Mouse (Mus musculus): ENCODE measurements around the gene Clcf1. TPM values are rescaled to one million over a fixed set of nuclear protein-coding genes. Genes with fewer than 3 reads are reported as not detected.

The Clcf1 gene
- polyA plus RNA-seq (2012; ENCODE audit: insufficient read depth, insufficient read length, missing spikeins), result 0.40 and 0.56 TPM in 2 replicates

DNA sequence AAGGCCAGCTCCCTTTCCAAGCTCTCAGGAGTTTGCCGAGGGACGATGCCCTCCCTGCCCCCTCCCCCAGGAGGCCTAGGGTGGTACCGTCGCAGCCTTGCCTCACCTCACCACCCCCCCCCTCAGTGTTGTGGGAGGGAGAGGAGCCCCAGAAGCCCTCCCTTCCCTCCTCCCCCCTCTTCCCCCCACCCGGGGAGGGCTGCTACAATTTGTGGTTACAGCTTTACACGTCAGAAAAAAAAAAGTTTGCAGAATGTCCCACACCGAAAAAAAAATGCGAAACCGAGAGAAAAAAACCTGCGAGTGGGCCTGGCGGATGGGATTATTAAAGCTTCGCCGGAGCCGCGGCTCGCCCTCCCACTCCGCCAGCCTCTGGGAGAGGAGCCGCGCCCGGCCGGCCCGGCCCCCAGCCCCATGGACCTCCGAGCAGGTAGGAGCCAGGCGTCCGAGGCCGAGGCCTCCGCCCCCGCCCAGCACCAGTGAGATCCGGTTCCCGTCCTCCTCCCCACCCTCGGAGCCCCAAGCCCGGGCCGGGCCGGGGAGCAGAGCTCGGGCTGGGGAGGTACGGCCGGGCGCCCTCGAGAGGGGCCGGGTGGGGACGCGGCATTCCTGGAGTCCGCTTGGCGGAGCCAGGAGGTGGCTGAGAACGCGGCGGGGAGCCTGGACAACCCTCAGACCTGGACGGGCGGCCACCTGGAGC is at the start of gene Clcf1, which contains the start of gene AC109138.7:
TSS of gene Clcf1 (plus strand) at position 168 of the 700 bp plus-strand sequence.
TSS of gene AC109138.7 (plus strand) at position 287 of the 700 bp plus-strand sequence.
- H3K4me1 ChIP-seq (ENCODE audit: control insufficient read depth, insufficient read depth, low read length), result peaks cover 14% of the 10 kb centered on the region
- H3K27ac ChIP-seq (ENCODE audit: insufficient read depth, low read depth, low read length), result no peak within 1 kb of the TSS
- H3K4me3 ChIP-seq (ENCODE audit: insufficient read depth, low read length), result peak within 1 kb of the TSS; percentile 35
- no peak for TF ChIP-seq POLR2A (IDR thresholded peaks at IDR 0.05; ENCODE audit: borderline replicate concordance, low read depth, low read length)
- TF ChIP-seq CTCF (IDR thresholded peaks at IDR 0.05; ENCODE audit: low read depth, low read length), result no peak

DNA sequence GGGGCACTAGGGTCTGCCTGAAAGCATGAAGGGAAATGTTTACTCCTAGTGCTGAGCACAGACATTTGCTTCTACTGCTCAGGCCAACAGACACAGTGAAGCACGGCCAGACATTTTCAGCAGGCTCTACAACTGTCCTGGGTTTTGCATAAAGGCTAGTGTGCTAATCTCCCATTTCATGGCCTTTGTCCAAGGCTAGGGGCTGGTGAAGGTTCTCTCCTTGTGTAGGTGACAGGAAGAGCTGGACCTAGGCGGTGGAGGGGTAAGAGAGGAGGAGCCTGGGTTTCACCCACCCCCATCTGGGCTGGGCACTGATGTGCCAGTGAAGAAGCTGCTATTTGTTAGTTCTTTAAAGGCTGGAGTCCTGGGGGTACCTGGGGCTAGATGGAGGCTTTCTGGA is 49.3 kb upstream of the Clcf1 start:
- Histone ChIP-seq H3K27ac (ENCODE audit: insufficient read depth, low read depth, low read length) (peak overlapping the region; percentile 85), H3K4me3 (ENCODE audit: insufficient read depth, low read length) (no peak overlapping the region), H3K4me1 (ENCODE audit: control insufficient read depth, insufficient read depth, low read length) (peaks cover 20% of the 10 kb centered on the region)
- TF ChIP-seq POLR2A (IDR thresholded peaks at IDR 0.05; ENCODE audit: borderline replicate concordance, low read depth, low read length) (no peak), CTCF (IDR thresholded peaks at IDR 0.05; ENCODE audit: low read depth, low read length) (no peak)

DNA sequence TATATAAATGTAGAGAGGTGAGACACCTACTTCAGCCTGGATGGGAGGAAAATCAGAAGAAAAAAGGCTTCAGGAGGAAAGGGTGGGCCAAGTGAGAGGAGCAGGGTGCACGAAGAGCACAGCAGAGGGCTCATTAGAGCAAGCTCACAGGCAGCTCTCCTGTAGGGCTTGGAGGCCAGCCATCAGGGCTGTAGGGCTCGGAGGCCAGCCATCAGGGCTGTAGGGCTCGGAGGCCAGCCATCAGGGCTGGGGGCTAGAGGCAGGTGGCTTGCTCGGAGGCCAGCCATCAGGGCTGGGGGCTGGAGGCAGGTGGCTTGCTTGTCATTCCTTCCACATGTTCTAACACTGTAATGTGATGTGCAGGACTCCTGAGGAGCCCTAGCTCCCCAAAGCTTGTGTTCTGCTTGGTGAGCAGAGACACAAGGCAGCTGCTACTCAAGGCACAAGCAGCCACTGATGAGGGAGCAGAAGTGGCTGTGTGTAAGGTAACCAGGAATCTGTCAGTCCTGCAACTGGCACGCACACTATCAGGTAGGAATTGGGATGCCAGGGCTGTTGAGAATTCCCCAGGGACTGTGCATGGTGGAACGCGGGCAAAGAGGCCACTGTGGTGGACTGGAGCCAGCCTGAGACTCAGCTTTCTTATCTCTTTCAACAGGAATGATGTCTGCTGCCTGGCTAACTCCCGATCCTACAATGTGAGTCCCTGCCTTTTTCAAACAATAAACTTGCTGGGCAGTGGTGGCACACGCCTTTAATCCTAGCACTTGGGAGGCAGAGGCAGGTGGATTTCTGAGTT is 47.2 kb upstream of the Clcf1 start:
- Histone ChIP-seq H3K4me3 (ENCODE audit: insufficient read depth, low read length) (no peak overlapping the region), H3K4me1 (ENCODE audit: control insufficient read depth, insufficient read depth, low read length) (peaks cover 25% of the 10 kb centered on the region)
- TF ChIP-seq CTCF (IDR thresholded peaks at IDR 0.05; ENCODE audit: low read depth, low read length) (no peak), POLR2A (IDR thresholded peaks at IDR 0.05; ENCODE audit: borderline replicate concordance, low read depth, low read length) (no peak)

DNA sequence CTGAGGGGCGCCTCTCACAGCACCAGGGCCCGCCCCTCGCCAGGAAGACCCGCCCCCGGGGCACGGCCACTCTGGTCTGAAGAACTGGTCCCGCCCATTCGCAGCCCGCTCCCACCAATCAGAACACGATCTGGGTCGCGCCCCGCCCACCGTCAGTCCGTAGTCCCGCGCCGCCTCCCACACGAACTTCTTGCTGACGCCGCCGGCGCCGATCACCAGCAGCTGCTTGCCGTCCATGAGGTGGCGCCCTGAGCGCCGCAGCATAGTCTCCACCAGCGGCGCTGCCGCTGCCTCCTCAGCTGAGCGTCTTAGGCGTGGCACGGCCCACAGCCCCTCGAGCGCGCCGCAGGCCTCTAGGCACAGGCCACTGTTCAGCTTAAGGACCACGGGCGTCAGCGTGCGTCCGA is 44.7 kb upstream of the Clcf1 start:
- H3K4me3 ChIP-seq (ENCODE audit: insufficient read depth, low read length), result peak overlapping the region; percentile 47
- TF ChIP-seq CTCF (IDR thresholded peaks at IDR 0.05; ENCODE audit: low read depth, low read length), result no peak; the same call in 1 of the 2 replicates
- no peak for TF ChIP-seq POLR2A (IDR thresholded peaks at IDR 0.05; ENCODE audit: borderline replicate concordance, low read depth, low read length)
- H3K4me1 ChIP-seq (ENCODE audit: control insufficient read depth, insufficient read depth, low read length), result peaks cover 20% of the 10 kb centered on the region
- H3K27ac ChIP-seq (ENCODE audit: insufficient read depth, low read depth, low read length), result peak overlapping the region; percentile 26

More for the DNA sequence above, 47.2 kb upstream of the Clcf1 start:
- no peak overlapping the region for H3K27ac ChIP-seq (ENCODE audit: insufficient read depth, low read depth, low read length)

DNA sequence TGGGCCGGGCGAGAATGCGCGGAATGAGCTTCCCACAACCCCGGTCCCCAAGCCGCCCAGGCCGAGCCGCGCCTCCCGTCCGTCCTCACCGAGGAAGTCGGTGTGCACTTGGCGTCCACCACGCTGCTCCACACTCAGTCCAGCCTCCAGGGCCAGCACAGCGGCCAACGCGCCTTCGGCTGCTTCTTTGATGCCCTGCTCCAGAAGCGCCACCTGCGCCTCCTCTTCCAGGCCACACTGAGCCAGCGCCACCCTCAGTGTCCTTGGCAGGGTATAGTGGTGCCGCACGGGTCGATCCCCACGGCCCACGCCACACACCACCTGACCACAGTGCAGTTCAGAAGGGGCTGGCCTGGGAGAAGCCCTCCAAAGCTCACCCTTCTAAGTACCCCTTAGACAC is 44.2 kb upstream of the Clcf1 start:
- Histone ChIP-seq H3K4me3 (ENCODE audit: insufficient read depth, low read length) (peak overlapping the region; percentile 47), H3K27ac (ENCODE audit: insufficient read depth, low read depth, low read length) (peak overlapping the region; percentile 26), H3K4me1 (ENCODE audit: control insufficient read depth, insufficient read depth, low read length) (peaks cover 16% of the 10 kb centered on the region)
- TF ChIP-seq POLR2A (IDR thresholded peaks at IDR 0.05; ENCODE audit: borderline replicate concordance, low read depth, low read length), result no peak
- no peak; the same call in 1 of the 2 replicates for TF ChIP-seq CTCF (IDR thresholded peaks at IDR 0.05; ENCODE audit: low read depth, low read length)

DNA sequence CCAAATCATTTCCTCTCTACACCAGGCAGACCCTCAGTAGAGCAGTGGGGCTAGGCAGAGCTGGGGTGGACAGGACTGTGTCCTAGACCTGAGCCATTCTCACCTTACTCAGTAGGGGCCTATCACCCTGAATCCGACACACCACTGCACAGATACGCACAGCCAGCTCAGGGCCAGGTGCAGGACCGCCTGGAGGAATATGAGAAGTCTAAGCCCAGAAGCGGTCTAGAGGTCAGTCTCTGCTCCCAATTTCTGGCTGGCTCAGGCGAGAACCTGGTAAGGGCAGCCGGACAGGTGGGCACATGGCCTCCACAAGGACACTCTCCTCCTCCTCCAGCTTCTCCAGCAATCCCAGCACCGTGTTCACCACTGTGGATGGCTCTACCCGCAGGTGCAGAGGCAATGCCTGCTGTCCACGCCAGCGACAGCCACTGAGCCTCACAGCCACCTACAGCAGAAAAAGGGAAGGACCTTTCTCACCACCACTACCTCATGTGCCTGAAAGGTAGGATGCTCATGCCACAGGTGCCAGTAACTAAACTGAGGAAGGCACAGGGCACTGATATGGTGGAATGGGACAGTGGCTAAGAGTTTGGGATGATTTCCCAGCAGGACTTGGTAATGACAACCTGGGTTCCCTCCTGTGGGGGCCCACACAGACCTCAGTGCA is 43.2 kb upstream of the Clcf1 start:
- H3K4me3 ChIP-seq (ENCODE audit: insufficient read depth, low read length), result no peak overlapping the region
- H3K4me1 ChIP-seq (ENCODE audit: control insufficient read depth, insufficient read depth, low read length), result peaks cover 10% of the 10 kb centered on the region
- no peak for TF ChIP-seq CTCF (IDR thresholded peaks at IDR 0.05; ENCODE audit: low read depth, low read length)
- H3K27ac ChIP-seq (ENCODE audit: insufficient read depth, low read depth, low read length), result no peak overlapping the region

DNA sequence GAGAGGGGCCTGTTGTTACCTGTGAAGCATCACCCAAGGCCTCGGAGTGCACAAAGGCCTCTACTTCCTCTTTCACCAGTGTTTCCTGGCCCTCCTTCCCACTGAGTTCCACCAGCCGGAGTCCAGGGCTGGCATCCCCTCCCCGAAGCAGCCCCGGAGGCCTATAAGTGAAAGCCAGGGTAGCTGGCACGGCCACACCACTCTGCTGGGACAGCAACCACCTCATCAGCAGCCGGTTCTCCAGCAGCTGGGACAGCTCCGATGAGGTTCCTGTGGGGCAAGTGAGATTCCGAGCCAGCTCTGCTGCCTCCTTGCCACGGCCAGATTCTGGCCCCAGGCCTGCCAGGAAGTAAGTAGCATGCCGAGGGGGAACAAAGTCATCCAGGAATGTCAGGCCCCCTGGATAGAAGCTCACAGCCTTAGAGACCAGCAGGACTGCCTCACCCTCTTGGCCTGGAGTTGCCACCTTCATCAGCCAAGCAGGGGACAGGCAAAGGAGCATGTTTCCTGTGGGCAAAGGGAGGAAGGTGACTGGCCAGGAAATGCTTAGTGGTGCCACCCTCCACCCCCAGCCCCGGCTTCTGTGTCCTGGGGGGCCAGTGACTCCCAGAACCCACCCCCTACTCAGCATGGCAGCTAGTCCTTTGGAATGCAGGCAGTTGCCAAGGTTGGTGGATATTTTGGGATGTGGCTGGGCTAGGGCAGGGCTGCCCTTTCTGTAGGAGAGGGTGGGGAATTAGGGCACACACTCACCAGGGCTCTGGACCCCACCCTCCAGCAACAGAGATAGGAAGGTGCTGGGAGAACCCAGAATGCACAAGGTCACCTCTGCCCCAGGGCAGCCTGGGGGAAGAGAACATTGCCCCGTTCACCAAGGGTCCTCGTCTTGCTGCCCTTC is 42.4 kb upstream of the Clcf1 start:
- peaks cover 10% of the 10 kb centered on the region for H3K4me1 ChIP-seq (ENCODE audit: control insufficient read depth, insufficient read depth, low read length)
- no peak overlapping the region for H3K4me3 ChIP-seq (ENCODE audit: insufficient read depth, low read length)
- TF ChIP-seq POLR2A (IDR thresholded peaks at IDR 0.05; ENCODE audit: borderline replicate concordance, low read depth, low read length) (no peak), CTCF (IDR thresholded peaks at IDR 0.05; ENCODE audit: low read depth, low read length) (no peak)
- H3K27ac ChIP-seq (ENCODE audit: insufficient read depth, low read depth, low read length), result no peak overlapping the region

DNA sequence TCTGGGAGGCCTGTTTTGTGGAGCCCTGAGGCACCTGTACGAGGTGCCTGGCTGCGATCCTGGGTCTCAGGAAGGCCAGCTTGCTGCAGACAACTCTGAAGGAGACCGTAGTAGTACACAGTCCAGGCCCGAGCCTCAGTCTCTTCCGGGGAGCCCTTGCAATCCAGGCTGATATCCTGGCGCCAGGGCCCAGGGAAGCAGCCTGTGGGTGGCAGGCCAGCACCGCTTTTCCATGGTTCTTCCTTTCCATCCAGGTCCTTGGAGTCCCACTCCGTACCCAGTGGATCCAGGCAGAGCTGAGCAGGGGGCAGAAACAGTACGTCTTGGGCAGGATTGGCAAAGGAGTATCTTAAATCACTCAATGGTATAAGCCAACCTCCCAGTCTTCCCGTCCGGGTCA is 41.1 kb upstream of the Clcf1 start:
- Histone ChIP-seq H3K4me1 (ENCODE audit: control insufficient read depth, insufficient read depth, low read length) (peaks cover 10% of the 10 kb centered on the region), H3K27ac (ENCODE audit: insufficient read depth, low read depth, low read length) (no peak overlapping the region)
- TF ChIP-seq POLR2A (IDR thresholded peaks at IDR 0.05; ENCODE audit: borderline replicate concordance, low read depth, low read length) (no peak), CTCF (IDR thresholded peaks at IDR 0.05; ENCODE audit: low read depth, low read length) (no peak)

More for the DNA sequence above, 41.1 kb upstream of the Clcf1 start:
- no peak overlapping the region for H3K4me3 ChIP-seq (ENCODE audit: insufficient read depth, low read length)
